Mouse (Mus musculus): ENCODE data around the gene Psd.

DNA sequence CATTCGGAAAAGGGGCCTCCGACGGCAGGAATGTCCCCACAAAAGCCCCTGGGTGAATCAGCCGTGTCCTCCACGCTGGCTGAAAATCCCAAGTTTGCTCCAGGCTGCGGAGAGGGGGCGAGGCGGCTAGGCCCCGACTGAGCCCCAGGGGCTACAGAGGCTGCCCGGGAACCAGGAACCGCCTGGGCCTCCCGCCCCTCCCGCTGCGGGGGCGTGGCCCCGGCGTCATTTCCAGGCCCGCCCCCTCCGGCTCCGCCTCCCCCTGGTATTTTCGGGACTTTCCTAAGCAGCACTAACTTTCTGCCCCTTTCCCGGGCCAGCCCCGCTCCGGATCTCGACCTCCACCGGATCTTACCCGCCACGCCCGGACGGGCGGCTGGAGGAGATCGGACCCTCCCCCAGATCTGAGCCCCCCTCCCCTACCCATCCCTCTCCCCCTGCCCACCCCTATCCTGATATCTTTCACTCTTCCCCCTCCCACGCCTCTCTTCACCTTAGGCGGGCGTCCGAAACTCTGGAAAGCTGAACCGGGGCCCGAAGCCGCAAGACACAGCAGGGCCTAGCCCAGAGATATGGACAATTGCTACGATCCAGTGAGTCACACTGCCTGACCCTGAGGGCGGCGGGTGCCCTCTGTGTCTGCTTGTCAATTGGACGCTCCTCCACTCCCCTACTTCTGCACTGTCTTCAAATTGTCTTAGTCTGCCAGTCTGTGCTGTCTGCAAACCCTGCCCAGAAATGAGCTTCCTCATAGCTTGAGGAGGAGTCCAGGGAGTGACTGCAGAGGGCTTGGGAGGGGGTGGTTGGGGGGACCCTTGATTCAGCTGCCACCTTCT is 21.3 kb downstream of the Psd start:
- no peak for TF ChIP-seq CTCF (IDR thresholded peaks at IDR 0.05; ENCODE audit: borderline replicate concordance, extremely low read depth, insufficient read depth, insufficient read length)
- TF ChIP-seq POLR2A (IDR thresholded peaks at IDR 0.05; ENCODE audit: borderline replicate concordance, extremely low read depth, insufficient read depth, insufficient read length, poor library complexity, severe bottlenecking): no peak
